Mouse (Mus musculus) layer of hippocampus, postnatal 14 days (tissue): ENCODE measurements around the gene Hps5. TPM values are rescaled to one million over a fixed set of nuclear protein-coding genes. Genes with fewer than 3 reads are reported as not detected.
"Not testable (repeated sequence)": the region's sequence is repeated elsewhere in the genome, so short reads cannot be mapped to it uniquely, and the experiment has no call there.

Experiments
- DNase-seq, 2 experiments: peaks; one replicate each; pipeline ENCODE4 v3.0.0; 2021 to 2022; ENCODE audit warnings: low spot score in 2 of 2, mixed read lengths in 1 of 2
- total RNA-seq, 2 experiments: library from RNA; stranded (reverse); gene quantifications; 2 replicates each; pipeline ENCODE4 v1.2.3; 2021

The Hps5 gene
- total RNA-seq, 2 experiments from 2014 or later, result 16.0 to 18.7 TPM

DNA sequence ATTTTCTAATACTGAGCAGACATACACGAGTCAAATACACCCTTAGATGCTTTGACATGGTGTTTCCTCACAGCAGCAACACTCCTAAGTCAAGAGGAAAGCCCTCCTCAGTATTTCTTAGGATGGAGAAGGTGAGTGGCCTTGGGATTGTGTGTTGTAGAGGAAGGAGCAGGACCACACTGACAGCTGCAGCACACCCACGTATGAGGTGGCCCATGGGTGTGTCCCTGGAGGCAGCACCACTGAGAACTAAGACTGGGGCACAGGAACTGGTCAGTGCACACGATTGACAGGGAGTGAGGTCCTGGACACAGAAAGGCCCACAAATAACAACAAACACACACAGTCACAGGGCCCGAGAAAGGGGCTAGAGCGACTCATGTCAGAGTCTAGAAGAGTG is 55.8 kb downstream of the Hps5 start:
- not testable (repeated sequence) for DNase-seq

- DNase-seq, result no peak
Observed at GRCm38 (mm10) chr7:46738561-46739460, 57.1 kb downstream of the Hps5 start.

GRCm38 (mm10) chr7:46734983-46735382 is 60.9 kb downstream of the Hps5 start:
- DNase-seq, result no peak

- DNase-seq, result no peak
Observed at GRCm38 (mm10) chr7:46732458-46732857, 63.4 kb downstream of the Hps5 start, which contains the start of gene Saa4. Gene Saa4, minus strand, starts transcription at chr7:46732603.

DNA sequence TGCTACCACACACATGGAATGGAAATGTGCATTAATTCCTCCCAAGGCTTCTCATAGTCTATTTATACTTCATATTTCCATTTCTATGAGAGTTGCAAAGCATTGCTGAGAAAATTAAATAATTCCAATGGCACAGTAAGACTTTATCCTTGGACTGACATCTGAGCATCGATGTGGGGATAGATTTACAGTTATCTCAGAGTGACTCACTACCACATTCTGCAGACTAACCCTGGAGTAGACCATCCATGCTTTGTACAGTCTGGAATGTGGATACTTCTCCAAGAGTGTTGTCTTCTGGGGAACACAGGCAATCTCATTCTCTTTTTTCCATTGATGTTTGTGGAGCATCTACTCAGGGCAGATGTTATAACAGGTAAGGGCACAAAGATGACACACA is 68.3 kb downstream of the Hps5 start:
- no peak for DNase-seq

- DNase-seq, result no peak
Observed at GRCm38 (mm10) chr7:46724396-46724795, 71.5 kb downstream of the Hps5 start.

DNA sequence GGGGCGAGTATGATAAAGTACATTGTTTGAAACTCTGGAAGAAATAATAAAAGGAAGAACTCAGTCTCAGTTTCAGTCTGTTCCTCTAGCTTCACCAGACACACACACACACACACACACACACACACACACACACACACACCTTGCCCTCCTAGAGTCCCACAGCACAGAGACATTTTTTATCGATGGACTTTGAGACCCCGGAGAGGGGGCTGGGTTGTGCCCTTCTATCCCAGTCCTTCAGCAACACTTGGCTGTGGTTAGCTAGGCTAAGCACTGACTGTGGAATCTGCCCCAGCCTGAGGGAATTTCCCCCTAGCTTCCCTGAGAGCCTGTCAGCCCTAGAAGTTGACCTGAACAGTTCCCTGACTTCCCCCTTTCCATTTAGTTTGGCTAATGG is 72.0 kb downstream of the Hps5 start:
- DNase-seq, result no peak

DNA sequence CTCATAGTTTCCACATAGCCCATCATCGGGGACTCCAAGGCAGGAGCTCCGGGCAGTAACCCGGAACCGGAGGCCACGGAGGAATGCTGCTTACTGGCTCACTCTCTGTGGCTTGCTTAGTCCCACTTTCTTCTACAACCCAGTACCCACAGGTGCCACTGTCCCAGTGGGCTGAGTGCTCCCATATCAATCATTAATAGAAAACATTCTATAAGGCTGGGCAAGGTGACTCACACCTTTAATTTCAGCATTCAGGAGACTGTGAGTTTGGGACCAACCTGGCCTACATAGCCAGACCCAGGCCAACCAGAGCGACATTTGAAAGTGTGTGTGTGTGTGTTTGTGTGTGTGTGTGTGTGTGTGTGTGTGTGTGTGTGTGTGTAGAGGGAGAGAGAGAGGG is 72.5 kb downstream of the Hps5 start:
- no peak for DNase-seq

DNA sequence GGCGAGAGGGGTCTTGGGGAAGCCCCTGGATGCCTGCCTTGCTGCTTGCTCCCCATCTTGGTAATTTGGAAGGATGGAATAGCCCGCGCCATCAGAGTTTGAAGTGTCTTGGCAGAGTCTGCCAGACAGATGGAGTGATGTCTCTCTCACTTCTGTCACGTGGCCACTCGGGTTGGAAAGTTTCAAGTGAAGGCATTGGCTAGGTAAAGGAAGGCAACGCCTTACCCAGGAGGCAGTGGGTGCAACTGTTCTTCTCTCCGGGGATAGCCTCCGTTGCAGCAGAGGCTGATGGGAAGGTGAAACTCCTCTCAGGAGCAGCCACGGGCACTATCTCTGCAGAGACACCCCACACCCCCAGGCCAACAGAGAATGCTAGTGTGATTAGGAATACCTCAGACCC is 75.4 kb downstream of the Hps5 start:
- no peak for DNase-seq

DNA sequence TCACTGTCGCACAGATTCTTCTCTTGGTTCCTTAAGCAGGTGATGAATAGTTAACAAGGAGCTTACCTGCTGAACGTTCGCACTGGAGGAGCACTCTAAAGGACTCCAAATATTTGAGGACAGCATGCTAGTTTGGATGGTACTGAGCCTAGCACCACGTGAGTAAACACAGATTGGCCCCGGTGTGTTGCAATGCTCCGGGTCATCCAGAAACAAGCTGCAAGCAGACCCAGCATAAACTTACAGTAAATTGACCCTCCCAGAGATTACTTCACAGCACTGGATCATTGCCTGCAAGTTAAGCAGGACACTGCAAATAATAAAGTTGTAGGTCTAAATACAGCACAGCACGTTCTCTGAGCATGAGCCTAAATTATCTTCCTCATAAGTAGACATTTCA is 76.3 kb downstream of the Hps5 start:
- no peak for DNase-seq

GRCm38 (mm10) chr7:46718591-46719270 is 77.1 kb downstream of the Hps5 start:
- peak; percentile 23 to 30 for DNase-seq

DNA sequence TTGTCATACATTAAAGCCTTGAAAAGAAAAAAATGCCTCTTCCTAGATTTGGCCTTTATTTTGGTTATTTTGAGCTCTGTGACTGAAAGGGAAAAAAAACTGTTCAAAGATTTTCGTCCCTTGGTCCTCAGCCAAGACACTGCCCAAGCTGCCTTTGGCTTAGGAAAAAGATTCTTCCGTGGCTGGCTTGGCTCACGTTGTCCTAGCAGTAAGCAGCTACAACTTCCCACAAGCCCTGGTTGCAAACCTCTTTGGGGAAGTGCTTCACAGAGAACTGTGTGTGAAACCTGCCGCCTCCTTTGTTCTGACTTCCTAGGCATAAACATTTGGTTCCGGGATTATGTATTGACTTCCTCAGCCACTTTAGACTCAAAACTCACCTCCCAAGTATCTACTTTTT is 79.0 kb downstream of the Hps5 start:
- no peak for DNase-seq

DNA sequence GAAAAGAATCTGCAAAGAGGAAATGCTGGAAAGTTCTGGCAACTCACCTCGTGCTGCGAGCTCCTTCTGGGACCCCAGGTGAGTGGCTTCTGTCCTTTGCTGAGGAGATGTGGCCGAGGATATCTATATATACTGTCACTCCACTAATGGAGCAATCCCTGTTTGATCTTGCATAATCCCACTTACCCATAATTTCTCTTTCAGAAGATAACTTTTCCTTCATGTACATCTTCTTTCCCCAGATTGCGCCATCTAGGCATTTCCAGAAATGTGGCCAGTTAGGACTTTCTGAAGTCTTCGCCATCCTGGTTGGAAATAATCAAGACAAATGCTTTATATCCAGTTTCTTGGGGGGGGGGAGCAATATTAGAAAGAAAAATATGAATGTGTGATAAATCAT is 80.3 kb downstream of the Hps5 start, which contains the start of gene Saa3:
Saa3 (minus strand) TSS at position 101 of the 400 bp plus-strand sequence.
- no peak for DNase-seq

GRCm38 (mm10) chr7:46714518-46714917 is 81.3 kb downstream of the Hps5 start:
- peak; percentile 50 to 66 for DNase-seq

- DNase-seq, result no peak
Observed at GRCm38 (mm10) chr7:46712250-46712649, 83.6 kb downstream of the Hps5 start.

Other genes starting within 250 kb of the Hps5 start
- gene Sergef, start 156.3 kb downstream of the Hps5 start, total RNA-seq, result 10 to 100 TPM; 49.3 to 53.4 TPM
- gene Tph1, start 123.5 kb downstream of the Hps5 start, total RNA-seq, result under 1 TPM; 0.19 to 0.35 TPM
- gene Saal1, start 85.4 kb downstream of the Hps5 start, total RNA-seq, result 1 to 10 TPM; 9.0 to 9.1 TPM
- gene Saa3, start 80.4 kb downstream of the Hps5 start, total RNA-seq, result not detected
- gene Saa4, start 63.5 kb downstream of the Hps5 start, total RNA-seq, result not detected
- not detected for gene Saa1, start 53.1 kb downstream of the Hps5 start, total RNA-seq
- gene Saa2, start 44.3 kb downstream of the Hps5 start, total RNA-seq, result not detected
- gene Gtf2h1, start within 50 bp of the Hps5 start, total RNA-seq, result 10 to 100 TPM; 34.3 to 41.6 TPM
- 100 to 1,000 TPM; 378 to 396 TPM for gene Ldha, start 45.4 kb upstream of the Hps5 start, total RNA-seq
- gene Ldhc, start 65.1 kb upstream of the Hps5 start, total RNA-seq, result not detected
- gene Tsg101, start 123.9 kb upstream of the Hps5 start, total RNA-seq, result 10 to 100 TPM; 71.9 to 80.3 TPM
- 10 to 100 TPM; 10.4 to 11.3 TPM for gene Uevld, start 162.5 kb upstream of the Hps5 start, total RNA-seq
- gene Gm9999, start 187.5 kb upstream of the Hps5 start, total RNA-seq, result not detected
- 10 to 100 TPM; 12.8 to 13.1 TPM for gene Spty2d1, start 212.3 kb upstream of the Hps5 start, total RNA-seq